Mouse (Mus musculus) forebrain, embryonic 13.5 days (tissue): Measurements from ENCODE around the gene Ppm1l. TPM values are rescaled to one million over a fixed set of nuclear protein-coding genes. Genes with fewer than 3 reads are reported as not detected.

Source experiments
- ATAC-seq: fragments of 200-750 bp; cut with Nextera tagmentation; 2 replicates; pipeline ENCODE4 v1.8.0; 2017
- H3K27ac ChIP-seq: fragments of 300-500 bp; sonication (generic); 2 replicates; pipeline ENCODE4 v1.5.1; 2015; ENCODE audit warnings: inconsistent platforms, mild to moderate bottlenecking, moderate library complexity
- H3K27me3 ChIP-seq: fragments of 300-500 bp; sonication (generic); 2 replicates; pipeline ENCODE4 v1.6.1; 2015; ENCODE audit warnings: mild to moderate bottlenecking, inconsistent platforms
- H3K36me3 ChIP-seq: fragments of 300-500 bp; sonication (generic); 2 replicates; pipeline ENCODE4 v1.6.1; 2015; ENCODE audit warnings: mild to moderate bottlenecking, inconsistent platforms; ENCODE audit not compliant: poor library complexity, severe bottlenecking
- H3K4me1 ChIP-seq: fragments of 300-500 bp; sonication (generic); 2 replicates; pipeline ENCODE4 v1.6.1; 2015; ENCODE audit warnings: inconsistent platforms
- H3K4me2 ChIP-seq: fragments of 300-500 bp; sonication (generic); 2 replicates; pipeline ENCODE4 v1.6.1; 2015; ENCODE audit warnings: inconsistent platforms, mild to moderate bottlenecking, moderate library complexity
- H3K4me3 ChIP-seq: fragments of 300-500 bp; sonication (generic); 2 replicates; pipeline ENCODE4 v1.5.1; 2015; ENCODE audit warnings: mild to moderate bottlenecking, inconsistent platforms
- H3K9ac ChIP-seq: fragments of 300-500 bp; sonication (generic); 2 replicates; pipeline ENCODE4 v1.6.1; 2015; ENCODE audit warnings: mild to moderate bottlenecking, inconsistent platforms
- H3K9me3 ChIP-seq: fragments of 300-500 bp; sonication (generic); replicated peaks from 2 replicates; pipeline ENCODE4 v1.6.1; 2016; ENCODE audit warnings: inconsistent platforms
- WGBS: fragments of 180-500 bp; shearing (Covaris S2); methylation state at CpG from one replicate; pipeline ENCODE4 v1.1.7; 2015; 5-methylcytosine and 5-hydroxymethylcytosine counted together
- polyA plus RNA-seq: library from polyadenylated mRNA; unstranded; fragments of >200 nt; fragmentation: Nextera tagmentation; extraction: Ambion mirVana; gene quantifications from 2 replicates; pipeline ENCODE4 v1.2.1, GENCODE M21; 2015

Ppm1l gene
- polyA plus RNA-seq, 1 experiment from 2014 or later: 21.1 TPM

GRCm38 (mm10) chr3:69535941-69536647, 219.4 kb downstream of the Ppm1l start:
- peak overlapping the region; percentile 65 for H3K27ac ChIP-seq
- ATAC-seq: peak; percentile 62
- peaks cover 54% of the 10 kb centered on the region for H3K4me1 ChIP-seq
- WGBS: 28% methylated on average over 25 of the region's 25 CpGs
- no peak overlapping the region for H3K4me3 ChIP-seq
- peak overlapping the region; percentile 26 for H3K4me2 ChIP-seq
- H3K36me3 ChIP-seq: no peaks in the 10 kb centered on the region
- no peak overlapping the region for H3K9ac ChIP-seq
- no peaks in the 10 kb centered on the region for H3K27me3 ChIP-seq
- H3K9me3 ChIP-seq: no peaks in the 10 kb centered on the region

GRCm38 (mm10) chr3:69542962-69543361, 226.3 kb downstream of the Ppm1l start:
- Histone ChIP-seq H3K4me3 (no peak overlapping the region), H3K4me2 (no peak overlapping the region), H3K27ac (peak overlapping the region; percentile 26), H3K4me1 (peaks cover 34% of the 10 kb centered on the region), H3K9me3 (no peaks in the 10 kb centered on the region), H3K36me3 (no peaks in the 10 kb centered on the region), H3K9ac (no peak overlapping the region), H3K27me3 (no peaks in the 10 kb centered on the region)
- ATAC-seq: peak; percentile 46; the same call in 1 of the 2 replicates
- 42% methylated on average over 8 of the region's 8 CpGs for WGBS

GRCm38 (mm10) chr3:69543730-69544129, 227.1 kb downstream of the Ppm1l start:
- Histone ChIP-seq H3K27ac (no peak overlapping the region), H3K27me3 (no peaks in the 10 kb centered on the region), H3K9me3 (no peaks in the 10 kb centered on the region), H3K36me3 (no peaks in the 10 kb centered on the region), H3K9ac (no peak overlapping the region), H3K4me2 (no peak overlapping the region), H3K4me3 (no peak overlapping the region), H3K4me1 (peaks cover 28% of the 10 kb centered on the region)
- no peak for ATAC-seq
- WGBS: 97% methylated on average over 1 of the region's 1 CpGs

GRCm38 (mm10) chr3:69545017-69545416, 228.4 kb downstream of the Ppm1l start:
- H3K4me1 ChIP-seq: peaks cover 17% of the 10 kb centered on the region
- no peaks in the 10 kb centered on the region for H3K27me3 ChIP-seq
- ATAC-seq: peak; percentile 59
- no peak overlapping the region for H3K4me3 ChIP-seq
- no peak overlapping the region for H3K27ac ChIP-seq
- no peak overlapping the region for H3K9ac ChIP-seq
- 50% methylated on average over 5 of the region's 5 CpGs for WGBS
- H3K36me3 ChIP-seq: 0 out of 2 replicates have a peak, but pooled peaks cover 4% of the 10 kb centered on the region
- no peaks in the 10 kb centered on the region for H3K9me3 ChIP-seq
- no peak overlapping the region for H3K4me2 ChIP-seq

GRCm38 (mm10) chr3:69548704-69549455, 232.2 kb downstream of the Ppm1l start:
- no peak overlapping the region for H3K9ac ChIP-seq

GRCm38 (mm10) chr3:69549602-69550001, 232.9 kb downstream of the Ppm1l start:
- ATAC-seq: no peak
- Histone ChIP-seq H3K27me3 (no peaks in the 10 kb centered on the region), H3K4me2 (no peak overlapping the region), H3K36me3 (peaks cover 19% of the 10 kb centered on the region), H3K27ac (no peak overlapping the region), H3K4me1 (peaks cover 7% of the 10 kb centered on the region), H3K9ac (no peak overlapping the region), H3K4me3 (no peak overlapping the region), H3K9me3 (no peaks in the 10 kb centered on the region)
- WGBS: 70% methylated on average over 4 of the region's 4 CpGs

More at GRCm38 (mm10) chr3:69548704-69549455, 232.2 kb downstream of the Ppm1l start:
- Histone ChIP-seq H3K9me3 (no peaks in the 10 kb centered on the region), H3K27ac (no peak overlapping the region), H3K4me2 (no peak overlapping the region), H3K27me3 (no peaks in the 10 kb centered on the region), H3K4me1 (peaks cover 7% of the 10 kb centered on the region), H3K4me3 (no peak overlapping the region), H3K36me3 (peaks cover 15% of the 10 kb centered on the region)
- no peak for ATAC-seq
- WGBS: 83% methylated on average over 22 of the region's 22 CpGs

GRCm38 (mm10) chr3:69555511-69555910, 238.8 kb downstream of the Ppm1l start:
- 87% methylated on average over 6 of the region's 6 CpGs for WGBS
- Histone ChIP-seq H3K4me3 (no peak overlapping the region), H3K9ac (no peak overlapping the region), H3K4me2 (no peak overlapping the region), H3K9me3 (no peaks in the 10 kb centered on the region), H3K27me3 (no peaks in the 10 kb centered on the region), H3K27ac (no peak overlapping the region), H3K4me1 (peaks cover 7% of the 10 kb centered on the region; the same call in 1 of the 2 replicates), H3K36me3 (peaks cover 15% of the 10 kb centered on the region)
- ATAC-seq: no peak

- no peak overlapping the region for H3K27ac ChIP-seq
- no peaks in the 10 kb centered on the region for H3K9me3 ChIP-seq
- H3K27me3 ChIP-seq: no peaks in the 10 kb centered on the region
- no peak for ATAC-seq
- peaks cover 7% of the 10 kb centered on the region; the same call in 1 of the 2 replicates for H3K4me1 ChIP-seq
- no peak overlapping the region for H3K4me2 ChIP-seq
- H3K36me3 ChIP-seq: peaks cover 15% of the 10 kb centered on the region
- no peak overlapping the region for H3K4me3 ChIP-seq
- 77% methylated on average over 12 of the region's 12 CpGs for WGBS
- no peak overlapping the region for H3K9ac ChIP-seq
These were observed 239.6 kb downstream of the Ppm1l start for GRCm38 (mm10) chr3:69556092-69556778.

GRCm38 (mm10) chr3:69559316-69559974, 242.8 kb downstream of the Ppm1l start:
- H3K27ac ChIP-seq: no peak overlapping the region; the same call in 1 of the 2 replicates
- H3K4me1 ChIP-seq: peaks cover 7% of the 10 kb centered on the region; the same call in 1 of the 2 replicates
- no peak overlapping the region for H3K9ac ChIP-seq
- WGBS: 92% methylated on average over 6 of the region's 6 CpGs
- H3K36me3 ChIP-seq: no peaks in the 10 kb centered on the region
- ATAC-seq: no peak
- H3K4me2 ChIP-seq: no peak overlapping the region
- H3K4me3 ChIP-seq: no peak overlapping the region
- no peaks in the 10 kb centered on the region for H3K9me3 ChIP-seq
- no peaks in the 10 kb centered on the region for H3K27me3 ChIP-seq

GRCm38 (mm10) chr3:69559975-69560330, 243.3 kb downstream of the Ppm1l start:
- WGBS: 96% methylated on average over 7 of the region's 7 CpGs

GRCm38 (mm10) chr3:69561686-69562085, 245.0 kb downstream of the Ppm1l start:
- no peak overlapping the region for H3K4me3 ChIP-seq
- no peaks in the 10 kb centered on the region for H3K9me3 ChIP-seq
- 75% methylated on average over 5 of the region's 5 CpGs for WGBS
- no peak overlapping the region for H3K4me2 ChIP-seq
- H3K27me3 ChIP-seq: no peaks in the 10 kb centered on the region
- H3K4me1 ChIP-seq: peaks cover 7% of the 10 kb centered on the region; the same call in 1 of the 2 replicates
- H3K27ac ChIP-seq: no peak overlapping the region
- no peaks in the 10 kb centered on the region for H3K36me3 ChIP-seq
- ATAC-seq: no peak
- no peak overlapping the region for H3K9ac ChIP-seq

More at GRCm38 (mm10) chr3:69559975-69560330, 243.3 kb downstream of the Ppm1l start:
- ATAC-seq: no peak
- no peak overlapping the region for H3K9ac ChIP-seq
- no peak overlapping the region for H3K4me3 ChIP-seq
- H3K4me1 ChIP-seq: peaks cover 7% of the 10 kb centered on the region; the same call in 1 of the 2 replicates
- no peak overlapping the region for H3K4me2 ChIP-seq
- no peaks in the 10 kb centered on the region for H3K27me3 ChIP-seq
- H3K27ac ChIP-seq: no peak overlapping the region
- no peaks in the 10 kb centered on the region for H3K9me3 ChIP-seq
- no peaks in the 10 kb centered on the region for H3K36me3 ChIP-seq
